Comparison of ENCODE assay signal across 8 mouse cellular contexts in the genomic region with DNA sequence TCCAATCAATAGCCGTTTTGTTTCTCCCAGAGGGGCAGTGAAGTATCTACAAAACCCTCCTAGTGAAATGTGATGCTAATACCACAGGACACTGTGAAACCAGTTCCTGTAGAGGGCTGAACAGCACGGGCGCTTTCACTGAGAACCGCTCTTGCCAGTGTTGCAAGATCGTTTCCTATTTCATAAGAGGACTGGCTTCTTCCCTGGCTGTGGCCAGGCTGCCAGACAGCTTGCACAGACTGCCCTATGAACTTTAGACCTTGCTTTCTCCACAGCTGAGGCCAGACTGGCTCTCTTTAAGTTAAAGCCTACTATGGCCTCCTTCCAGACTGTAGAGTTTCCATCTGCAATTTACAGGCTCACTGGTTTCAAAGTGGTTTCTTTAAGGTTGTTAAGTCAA.
DNase-seq lines count a peak whose midpoint lies in the region; ATAC-seq lines count a peak whose summit lies in the region.

No protein-coding gene starts in this region.

- peak; percentile 96 for ATAC-seq in megakaryocyte progenitor cell, adult 5-6 weeks (replicated peaks; ENCODE audit: poor library complexity)
- no peak for ATAC-seq in erythroblast, adult 5-6 weeks (replicated peaks; ENCODE audit: low FRiP score, poor library complexity, severe bottlenecking)

- DNase-seq in layer of hippocampus, adult 9-10 months (ENCODE audit: low spot score): peak; percentile 12
- DNase-seq in layer of hippocampus, postnatal 10 days (ENCODE audit: low spot score in 2 of 2): no peak
- DNase-seq in c-Kit-positive CD71-negative TER-119-negative erythroid progenitor cells, embryonic 14.5 days (ENCODE audit: low read depth): peak; percentile 39
- DNase-seq in liver: peak; percentile 45
- DNase-seq in right cerebral cortex, postnatal 10 days (ENCODE audit: low spot score in 2 of 2): no peak
- no peak for DNase-seq in cerebellum, postnatal 36 days

Comparison
In these comparisons a context has a peak if more than half of its experiments do, and no peak if none do; other contexts are left out.
1. DNase-seq: peak in layer of hippocampus, adult 9-10 months (single experiment), c-Kit-positive CD71-negative TER-119-negative erythroid progenitor cells, embryonic 14.5 days (single experiment) and liver (single experiment); none in layer of hippocampus, postnatal 10 days (0 of 2), right cerebral cortex, postnatal 10 days (0 of 2) and cerebellum, postnatal 36 days (0 of 2).